10 mouse cellular contexts compared by ENCODE assay signal in genomic region chr8:57530238-57530637, GRCm38 (mm10). TPM values are rescaled to one million over a fixed set of nuclear protein-coding genes. Genes with fewer than 3 reads are reported as not detected.
DNase-seq lines count a peak whose midpoint lies in the region; ATAC-seq and TF ChIP-seq lines count a peak whose summit lies in the region.
"Had no signal": no experiment of that assay in that cellular context is flagged by ENCODE, and none has a peak within 500 bp of the region (broad histone marks: within the 10 kb centered on the region; RNA-seq: fewer than 3 reads in every experiment).

No protein-coding gene starts in this region.

- no peak for TF ChIP-seq CTCF in stomach, postnatal 0 days (IDR thresholded peaks at IDR 0.05; ENCODE audit: low read depth)

- 0 out of 2 replicates have a peak, but pooled peaks cover 2% of the 10 kb centered on the region for H3K4me1 ChIP-seq in forebrain, embryonic 13.5 days
- H3K4me1 ChIP-seq in forebrain, embryonic 12.5 days: no peaks in the 10 kb centered on the region
- H3K4me1 ChIP-seq in intestine, embryonic 14.5 days (replicated peaks; ENCODE audit: control insufficient read depth, insufficient read depth, low read length): peaks cover 4% of the 10 kb centered on the region; the same call in 1 of the 2 replicates
- no peaks in the 10 kb centered on the region for H3K4me1 ChIP-seq in intestine, embryonic 16.5 days (ENCODE audit: control insufficient read depth, insufficient read depth, low read length)
- H3K4me1 ChIP-seq in midbrain, embryonic 13.5 days (replicated peaks): no peaks in the 10 kb centered on the region
- no peaks in the 10 kb centered on the region for H3K4me1 ChIP-seq in midbrain, embryonic 11.5 days (ENCODE audit: control insufficient read depth, insufficient read depth, low read length)
- no peaks in the 10 kb centered on the region for H3K4me1 ChIP-seq in stomach, postnatal 0 days (replicated peaks; ENCODE audit: control insufficient read depth, insufficient read depth)
- H3K4me1 ChIP-seq: hindbrain, embryonic 10.5 days had no signal

- peak; percentile 31 for ATAC-seq in forebrain, embryonic 13.5 days
- ATAC-seq in forebrain, embryonic 12.5 days (ENCODE audit: low FRiP score): no peak
- ATAC-seq in intestine, embryonic 14.5 days (replicated peaks; ENCODE audit: low FRiP score, low TSS enrichment, low read depth): no peak
- no peak for ATAC-seq in intestine, embryonic 16.5 days
- ATAC-seq in midbrain, embryonic 13.5 days: 0 out of 2 replicates have a peak, but pooled peaks have one; percentile 7
- no peak for ATAC-seq in midbrain, embryonic 11.5 days (ENCODE audit: low FRiP score)
- peak; percentile 41; the same call in 1 of the 2 replicates for ATAC-seq in stomach, postnatal 0 days (ENCODE audit: low FRiP score, low TSS enrichment)

- H3K9ac ChIP-seq in forebrain, embryonic 13.5 days: no peak overlapping the region
- H3K9ac ChIP-seq in forebrain, embryonic 12.5 days: no peak overlapping the region
- no peak overlapping the region for H3K9ac ChIP-seq in intestine, embryonic 14.5 days (ENCODE audit: low read length)
- no peak overlapping the region for H3K9ac ChIP-seq in intestine, embryonic 16.5 days (ENCODE audit: low read depth, low read length)
- H3K9ac ChIP-seq in midbrain, embryonic 13.5 days (replicated peaks): no peak overlapping the region
- H3K9ac ChIP-seq in midbrain, embryonic 11.5 days (ENCODE audit: low read length): no peak overlapping the region
- H3K9ac ChIP-seq in stomach, postnatal 0 days (ENCODE audit: low read length): peak overlapping the region; percentile 31; the same call in 1 of the 2 replicates
- H3K9ac ChIP-seq: forebrain, postnatal 0 days had no signal

- no peaks in the 10 kb centered on the region for H3K9me3 ChIP-seq in forebrain, embryonic 13.5 days (replicated peaks)
- H3K9me3 ChIP-seq in forebrain, embryonic 12.5 days: no peaks in the 10 kb centered on the region
- H3K9me3 ChIP-seq in intestine, embryonic 14.5 days (ENCODE audit: control insufficient read depth, low read length): no peaks in the 10 kb centered on the region
- H3K9me3 ChIP-seq in intestine, embryonic 16.5 days (ENCODE audit: control insufficient read depth, low read length): no peaks in the 10 kb centered on the region
- H3K9me3 ChIP-seq in midbrain, embryonic 13.5 days: no peaks in the 10 kb centered on the region
- H3K9me3 ChIP-seq in midbrain, embryonic 11.5 days (ENCODE audit: control insufficient read depth, low read length): no peaks in the 10 kb centered on the region
- H3K9me3 ChIP-seq in stomach, postnatal 0 days (ENCODE audit: control insufficient read depth, low read length): no peaks in the 10 kb centered on the region
- H3K9me3 ChIP-seq: hindbrain, embryonic 10.5 days had no signal

- H3K4me3 ChIP-seq in forebrain, embryonic 13.5 days: no peak overlapping the region
- no peak overlapping the region for H3K4me3 ChIP-seq in forebrain, embryonic 12.5 days (replicated peaks)
- H3K4me3 ChIP-seq in intestine, embryonic 14.5 days (ENCODE audit: low read depth, low read length): no peak overlapping the region
- H3K4me3 ChIP-seq in intestine, embryonic 16.5 days (ENCODE audit: low read length): no peak overlapping the region
- no peak overlapping the region for H3K4me3 ChIP-seq in midbrain, embryonic 13.5 days (replicated peaks)
- H3K4me3 ChIP-seq in midbrain, embryonic 11.5 days (ENCODE audit: low read depth, low read length): no peak overlapping the region
- H3K4me3 ChIP-seq in stomach, postnatal 0 days (ENCODE audit: low read depth, low read length): peak overlapping the region; percentile 19; the same call in 1 of the 2 replicates
- H3K4me3 ChIP-seq: hindbrain, embryonic 10.5 days had no signal

- no peak overlapping the region for H3K27ac ChIP-seq in forebrain, embryonic 13.5 days
- H3K27ac ChIP-seq in forebrain, embryonic 12.5 days: no peak overlapping the region
- no peak overlapping the region for H3K27ac ChIP-seq in intestine, embryonic 14.5 days (ENCODE audit: low read depth)
- no peak overlapping the region for H3K27ac ChIP-seq in intestine, embryonic 16.5 days (ENCODE audit: low read length)
- no peak overlapping the region for H3K27ac ChIP-seq in midbrain, embryonic 13.5 days
- no peak overlapping the region for H3K27ac ChIP-seq in midbrain, embryonic 11.5 days (ENCODE audit: low read depth, low read length)
- peak overlapping the region; percentile 59 for H3K27ac ChIP-seq in stomach, postnatal 0 days (replicated peaks)
- H3K27ac ChIP-seq: hindbrain, embryonic 10.5 days had no signal

- H3K27me3 ChIP-seq in forebrain, embryonic 13.5 days: no peaks in the 10 kb centered on the region
- H3K27me3 ChIP-seq in forebrain, embryonic 12.5 days: no peaks in the 10 kb centered on the region
- H3K27me3 ChIP-seq in intestine, embryonic 14.5 days (replicated peaks; ENCODE audit: control insufficient read depth, insufficient read depth, low read length): no peaks in the 10 kb centered on the region
- H3K27me3 ChIP-seq in intestine, embryonic 16.5 days (replicated peaks; ENCODE audit: control insufficient read depth, insufficient read depth, low read length): no peaks in the 10 kb centered on the region
- H3K27me3 ChIP-seq in midbrain, embryonic 13.5 days: no peaks in the 10 kb centered on the region
- H3K27me3 ChIP-seq in midbrain, embryonic 11.5 days (ENCODE audit: control insufficient read depth, insufficient read depth, low read length): no peaks in the 10 kb centered on the region
- H3K27me3 ChIP-seq in stomach, postnatal 0 days (ENCODE audit: control insufficient read depth, insufficient read depth, low read length): no peaks in the 10 kb centered on the region

- no peak for TF ChIP-seq EP300 in stomach, postnatal 0 days (optimal IDR thresholded peaks at IDR 0.05)

- no peak for DNase-seq in intestine, embryonic 14.5 days (ENCODE audit: low spot score)
- DNase-seq in midbrain, embryonic 11.5 days (ENCODE audit: low spot score, missing footprints): no peak
- DNase-seq in stomach, postnatal 0 days (ENCODE audit: low spot score): peak; percentile 32
- DNase-seq in layer of hippocampus, postnatal 36 days: no peak

- peaks cover 10% of the 10 kb centered on the region for H3K36me3 ChIP-seq in forebrain, embryonic 13.5 days (ENCODE audit: poor library complexity, severe bottlenecking)
- H3K36me3 ChIP-seq in forebrain, embryonic 12.5 days (replicated peaks): peaks cover 11% of the 10 kb centered on the region; the same call in 1 of the 2 replicates
- peaks cover 6% of the 10 kb centered on the region for H3K36me3 ChIP-seq in intestine, embryonic 14.5 days (ENCODE audit: control insufficient read depth, insufficient read depth, low read length)
- H3K36me3 ChIP-seq in intestine, embryonic 16.5 days (ENCODE audit: control insufficient read depth, insufficient read depth, low read length): 0 out of 2 replicates have a peak, but pooled peaks cover 6% of the 10 kb centered on the region
- peaks cover 5% of the 10 kb centered on the region for H3K36me3 ChIP-seq in midbrain, embryonic 13.5 days
- peaks cover 4% of the 10 kb centered on the region; the same call in 1 of the 2 replicates for H3K36me3 ChIP-seq in midbrain, embryonic 11.5 days (ENCODE audit: control insufficient read depth, insufficient read depth, low read length)
- no peaks in the 10 kb centered on the region; the same call in none of the 2 replicates for H3K36me3 ChIP-seq in stomach, postnatal 0 days (ENCODE audit: control insufficient read depth, insufficient read depth, low read length)

- H3K4me2 ChIP-seq in forebrain, embryonic 13.5 days: no peak overlapping the region
- no peak overlapping the region for H3K4me2 ChIP-seq in forebrain, embryonic 12.5 days
- H3K4me2 ChIP-seq in intestine, embryonic 14.5 days (ENCODE audit: low read length): peak overlapping the region; percentile 32; the same call in 1 of the 2 replicates
- H3K4me2 ChIP-seq in intestine, embryonic 16.5 days (ENCODE audit: low read depth, low read length): no peak overlapping the region; the same call in 1 of the 2 replicates
- H3K4me2 ChIP-seq in midbrain, embryonic 13.5 days (replicated peaks): no peak overlapping the region
- H3K4me2 ChIP-seq in midbrain, embryonic 11.5 days: no peak overlapping the region
- peak overlapping the region; percentile 33; the same call in 1 of the 2 replicates for H3K4me2 ChIP-seq in stomach, postnatal 0 days (replicated peaks; ENCODE audit: low read depth)

- 87% methylated on average over 13 of the region's 13 CpGs for WGBS in forebrain, embryonic 13.5 days
- 90% methylated on average over 13 of the region's 13 CpGs for WGBS in forebrain, embryonic 12.5 days
- WGBS in intestine, embryonic 14.5 days: 89% methylated on average over 13 of the region's 13 CpGs
- WGBS in intestine, embryonic 16.5 days: 91% methylated on average over 13 of the region's 13 CpGs
- WGBS in midbrain, embryonic 13.5 days: 86% methylated on average over 13 of the region's 13 CpGs
- 92% methylated on average over 13 of the region's 13 CpGs for WGBS in midbrain, embryonic 11.5 days
- 73% methylated on average over 13 of the region's 13 CpGs for WGBS in stomach, postnatal 0 days

RNA-seq across cellular contexts. Expression of gene Hmgb2, which starts 18.5 kb away (rescaled TPM):
- 482 and 552 TPM in 2 replicates for polyA plus RNA-seq in forebrain, embryonic 13.5 days (2015; fragmentation: Nextera tagmentation; extraction: Ambion mirVana)
- 740 and 788 TPM in 2 replicates for polyA plus RNA-seq in forebrain, embryonic 12.5 days (2016; fragmentation: Nextera tagmentation; extraction: Ambion mirVana)
- polyA plus RNA-seq in intestine, embryonic 14.5 days (2014; fragmentation: Nextera tagmentation; extraction: Ambion mirVana): 340 and 378 TPM in 2 replicates
- polyA plus RNA-seq in intestine, embryonic 16.5 days (2015; fragmentation: Nextera tagmentation; extraction: Ambion mirVana): 252 and 287 TPM in 2 replicates
- 210 and 259 TPM in 2 replicates for polyA plus RNA-seq in midbrain, embryonic 13.5 days (2015; fragmentation: Nextera tagmentation; extraction: Ambion mirVana)
- polyA plus RNA-seq in midbrain, embryonic 11.5 days (2014; fragmentation: Nextera tagmentation; extraction: Ambion mirVana): 628 and 641 TPM in 2 replicates
- polyA plus RNA-seq in stomach, postnatal 0 days (2015; fragmentation: Nextera tagmentation; extraction: Ambion mirVana): 158 and 220 TPM in 2 replicates
- total RNA-seq in layer of hippocampus, postnatal 36 days (2021): 1 to 10 TPM; 4.8 to 5.6 TPM

RNA-seq across cellular contexts. Expression of gene Sap30, which starts 42.6 kb away (rescaled TPM):
- 96.4 and 106 TPM in 2 replicates for polyA plus RNA-seq in forebrain, embryonic 13.5 days (2015; fragmentation: Nextera tagmentation; extraction: Ambion mirVana)
- 128 and 131 TPM in 2 replicates for polyA plus RNA-seq in forebrain, embryonic 12.5 days (2016; fragmentation: Nextera tagmentation; extraction: Ambion mirVana)
- 36.6 and 39.7 TPM in 2 replicates for polyA plus RNA-seq in intestine, embryonic 14.5 days (2014; fragmentation: Nextera tagmentation; extraction: Ambion mirVana)
- 20.6 and 21.7 TPM in 2 replicates for polyA plus RNA-seq in intestine, embryonic 16.5 days (2015; fragmentation: Nextera tagmentation; extraction: Ambion mirVana)
- polyA plus RNA-seq in midbrain, embryonic 13.5 days (2015; fragmentation: Nextera tagmentation; extraction: Ambion mirVana): 61.5 and 76.2 TPM in 2 replicates
- 119 and 123 TPM in 2 replicates for polyA plus RNA-seq in midbrain, embryonic 11.5 days (2014; fragmentation: Nextera tagmentation; extraction: Ambion mirVana)
- 23.8 and 28.6 TPM in 2 replicates for polyA plus RNA-seq in stomach, postnatal 0 days (2015; fragmentation: Nextera tagmentation; extraction: Ambion mirVana)
- 10 to 100 TPM; 12.1 to 13.6 TPM for total RNA-seq in layer of hippocampus, postnatal 36 days (2021)

Comparison
In these comparisons a context has a peak if more than half of its experiments do, and no peak if none do; other contexts are left out.
1. ATAC-seq: peak in forebrain, embryonic 13.5 days (single experiment), midbrain, embryonic 13.5 days (single experiment) and stomach, postnatal 0 days (single experiment); none in forebrain, embryonic 12.5 days (single experiment), intestine, embryonic 14.5 days (single experiment), intestine, embryonic 16.5 days (single experiment) and midbrain, embryonic 11.5 days (single experiment).
2. H3K4me2 ChIP-seq: peak in intestine, embryonic 14.5 days (single experiment) and stomach, postnatal 0 days (single experiment); none in forebrain, embryonic 13.5 days (single experiment), forebrain, embryonic 12.5 days (single experiment), intestine, embryonic 16.5 days (single experiment), midbrain, embryonic 13.5 days (single experiment) and midbrain, embryonic 11.5 days (single experiment).